Mouse (Mus musculus) megakaryocyte-erythroid progenitor cell, adult 5-6 weeks (primary cell): ENCODE measurements around the gene Nans. TPM values are rescaled to one million over a fixed set of nuclear protein-coding genes. Genes with fewer than 3 reads are reported as not detected.

Experiments used
- ATAC-seq: replicated peaks from 2 replicates; pipeline ENCODE4 v1.8.0; 2016; ENCODE audit warnings: mild to moderate bottlenecking, inconsistent platforms; ENCODE audit not compliant: severe bottlenecking, poor library complexity, low FRiP score, low TSS enrichment
- total RNA-seq, 2 experiments: library from RNA; stranded (forward) in 1 of 2; stranded (reverse) in 1 of 2; fragments of 200-1000, 215-1000 nt in 1 of 2; fragments of >200 nt in 1 of 2; fragmentation: Nextera tagmentation in 1 of 2; gene quantifications; 2 replicates each; pipeline ENCODE4 v1.2.3; 2014 to 2017

Gene Nans
- total RNA-seq, 2 experiments from 2014 or later: 57.8 to 77.3 TPM

DNA sequence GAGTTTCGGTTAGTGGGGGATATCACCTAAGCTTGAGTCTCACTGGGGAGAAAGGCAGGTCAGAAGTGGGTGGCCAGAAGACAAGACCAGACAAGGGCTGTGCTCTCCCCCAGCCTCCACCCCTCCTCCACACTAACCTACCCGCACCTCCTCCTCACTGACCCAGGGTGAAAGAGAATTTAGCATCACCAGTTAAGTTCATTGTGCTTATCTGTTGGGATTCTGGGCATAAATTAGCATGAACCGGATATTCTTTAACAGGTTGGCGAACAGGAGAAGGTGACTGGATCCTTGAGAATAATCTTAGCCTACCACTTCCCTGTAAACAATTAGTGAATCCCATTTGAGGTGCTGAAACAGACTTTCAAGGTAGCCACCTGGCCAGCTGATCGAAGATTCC, 13.9 kb upstream of the Nans start:
- ATAC-seq: no peak

DNA sequence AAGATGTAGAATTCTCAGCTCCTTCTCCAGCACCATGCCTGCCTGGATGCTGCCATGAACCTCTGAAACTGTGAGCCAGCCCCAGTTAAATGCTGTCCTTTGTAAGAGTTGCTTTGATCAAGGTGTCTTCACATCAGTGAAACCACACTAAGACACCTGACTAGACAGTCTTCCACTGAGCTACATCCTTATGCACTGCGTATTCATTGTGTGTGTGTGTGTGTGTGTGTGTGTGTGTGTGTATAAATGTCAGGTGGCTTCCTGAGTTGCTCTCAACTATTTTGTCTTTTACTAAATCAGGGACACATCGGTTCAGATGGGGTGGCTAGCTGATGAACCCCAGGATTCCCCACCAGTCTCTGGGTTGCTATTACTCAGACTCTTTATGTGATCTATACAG, 10.0 kb upstream of the Nans start:
- ATAC-seq: no peak

DNA sequence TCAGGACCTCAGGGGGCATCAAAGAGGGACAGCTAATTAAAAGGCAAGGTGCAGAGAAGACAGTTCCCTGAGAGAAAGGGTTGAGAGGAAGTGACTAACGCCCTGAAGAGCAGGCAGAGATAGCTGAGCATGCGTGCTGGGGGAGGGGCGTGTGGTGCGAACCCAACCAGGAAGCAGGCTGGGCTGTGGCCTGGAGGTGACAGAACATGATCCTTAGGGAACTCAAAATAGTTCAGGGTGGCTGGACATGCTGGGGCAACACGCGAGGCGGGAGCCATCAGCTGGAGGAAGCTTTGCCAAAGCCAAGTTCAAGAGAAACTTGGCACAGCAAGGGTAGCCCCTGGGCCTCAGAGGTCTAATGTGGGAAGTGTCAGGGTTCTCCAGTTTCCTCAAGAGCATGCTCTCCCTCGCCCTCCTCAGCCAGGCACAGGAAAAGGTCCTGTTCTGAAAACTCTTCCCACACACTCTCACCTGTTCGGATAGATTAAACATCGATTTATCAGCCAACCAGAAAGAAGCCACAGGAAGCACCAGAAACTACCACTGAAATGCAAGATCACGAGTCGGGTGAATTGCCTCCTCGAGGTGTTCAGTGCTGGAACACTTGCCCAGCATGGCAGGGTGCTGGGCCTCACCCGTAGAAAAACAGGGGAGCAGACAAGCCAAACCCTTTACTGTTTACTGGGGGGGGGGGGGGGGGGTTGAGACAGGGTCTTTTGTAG, 3.2 kb upstream of the Nans start:
- peak; percentile 68 for ATAC-seq

DNA sequence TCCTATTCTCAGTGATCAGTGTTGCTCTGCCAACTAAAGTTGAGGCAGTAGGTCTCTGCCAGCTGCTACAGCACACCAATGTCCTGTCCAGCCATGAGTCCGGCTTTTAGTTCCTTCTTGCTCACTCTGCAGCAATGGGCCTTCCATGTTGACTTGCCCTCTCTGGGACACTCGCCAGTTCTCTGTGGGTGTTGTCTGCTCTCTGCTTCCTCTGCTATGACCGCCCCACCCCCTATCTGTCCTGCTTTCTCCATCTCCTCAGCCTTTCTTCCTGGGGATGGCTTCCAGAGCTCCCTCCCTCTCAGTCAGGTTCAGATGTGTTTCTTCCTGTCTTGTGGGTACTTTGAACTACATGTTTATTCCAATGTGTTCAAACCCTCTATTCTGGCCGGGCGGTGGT, 1.7 kb upstream of the Nans start:
- no peak for ATAC-seq

DNA sequence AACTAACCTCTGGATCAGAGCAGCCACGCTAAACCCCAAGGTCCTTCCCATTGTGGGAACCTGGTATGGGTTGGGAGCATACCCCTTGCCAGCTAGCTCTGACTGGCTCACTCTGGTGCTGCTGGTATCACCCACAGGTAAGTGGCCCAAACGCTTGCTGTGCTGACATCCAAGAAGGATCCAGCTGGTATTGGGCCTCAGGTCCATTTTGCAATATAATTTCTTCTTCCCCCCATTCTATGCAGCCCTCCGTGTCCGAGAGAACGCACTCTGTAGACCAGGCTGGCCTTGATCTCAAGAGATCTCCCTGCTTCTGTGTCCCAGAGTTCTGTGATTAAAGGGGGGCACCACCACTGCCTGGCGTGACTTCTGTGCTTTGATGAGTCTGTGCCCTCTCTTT, 4.0 kb downstream of the Nans start:
- ATAC-seq: no peak

DNA sequence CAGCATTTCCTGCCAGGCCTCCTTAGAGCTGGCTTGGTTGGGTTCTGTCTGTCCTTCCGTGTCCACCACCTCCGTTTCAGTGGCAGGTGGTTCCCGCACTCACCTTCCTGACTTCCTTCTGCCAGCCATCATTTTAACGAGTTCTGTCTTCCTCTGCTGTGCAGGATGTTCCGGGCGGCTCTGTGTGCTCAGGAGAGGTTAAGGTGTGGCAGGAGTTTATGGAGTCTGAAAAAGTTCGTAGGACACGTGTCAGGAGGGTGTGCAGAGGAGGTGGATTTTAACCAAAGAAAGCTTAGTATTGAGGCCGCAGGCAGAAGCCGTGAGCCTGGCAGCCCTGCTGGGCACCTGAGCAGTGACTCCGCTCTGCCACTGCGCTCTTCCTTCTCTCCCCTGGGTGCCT, 6.5 kb downstream of the Nans start:
- no peak for ATAC-seq

DNA sequence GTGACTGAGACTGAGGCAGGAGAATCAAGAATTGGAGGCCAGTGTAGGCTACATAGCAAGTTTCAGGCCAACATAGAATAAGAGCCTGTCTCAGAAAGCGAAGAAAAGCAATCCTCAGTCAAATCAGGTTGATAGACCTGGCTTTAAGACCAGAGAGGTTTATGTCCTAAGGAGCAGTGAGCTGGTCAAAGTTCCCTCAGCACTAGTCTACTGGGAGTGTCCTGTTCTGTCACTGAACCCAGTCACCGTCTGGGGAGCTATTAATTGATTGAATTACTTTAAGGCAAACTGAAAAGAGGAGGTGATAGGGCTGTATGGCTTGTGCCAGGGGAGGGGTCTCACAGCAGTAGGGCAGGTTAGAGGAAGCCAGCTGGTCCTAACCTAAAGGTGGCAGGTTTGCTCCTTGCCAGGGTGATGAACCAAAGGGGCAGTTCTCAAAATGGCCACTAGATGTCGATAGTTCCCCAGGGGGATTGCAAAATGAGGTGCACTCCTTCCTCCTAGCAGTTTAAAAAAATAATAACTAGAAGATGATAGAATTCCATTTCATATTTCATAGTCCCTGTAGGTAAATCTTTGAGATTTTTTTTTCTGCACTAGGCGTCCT, 8.3 kb downstream of the Nans start:
- peak; percentile 74 for ATAC-seq

DNA sequence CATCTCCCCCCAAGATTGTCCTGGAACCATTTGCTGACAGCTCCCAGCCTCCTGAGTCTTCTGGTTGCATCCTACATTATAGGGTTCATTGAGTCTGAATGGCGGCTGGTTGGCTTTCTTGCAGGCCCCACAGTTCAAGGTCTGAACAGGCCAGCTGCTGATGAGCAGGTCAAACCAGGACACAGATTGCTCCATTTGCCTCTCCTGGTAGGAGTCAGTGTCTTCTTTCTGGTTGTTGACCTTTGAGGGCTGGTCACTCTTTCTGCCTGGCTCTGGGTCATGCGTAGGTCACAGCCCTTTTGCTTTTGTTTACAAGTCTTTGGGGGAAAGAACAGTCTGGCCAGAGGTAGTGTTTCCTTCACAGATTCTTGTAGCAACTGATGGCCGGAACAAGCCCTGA, 9.5 kb downstream of the Nans start:
- ATAC-seq: no peak

DNA sequence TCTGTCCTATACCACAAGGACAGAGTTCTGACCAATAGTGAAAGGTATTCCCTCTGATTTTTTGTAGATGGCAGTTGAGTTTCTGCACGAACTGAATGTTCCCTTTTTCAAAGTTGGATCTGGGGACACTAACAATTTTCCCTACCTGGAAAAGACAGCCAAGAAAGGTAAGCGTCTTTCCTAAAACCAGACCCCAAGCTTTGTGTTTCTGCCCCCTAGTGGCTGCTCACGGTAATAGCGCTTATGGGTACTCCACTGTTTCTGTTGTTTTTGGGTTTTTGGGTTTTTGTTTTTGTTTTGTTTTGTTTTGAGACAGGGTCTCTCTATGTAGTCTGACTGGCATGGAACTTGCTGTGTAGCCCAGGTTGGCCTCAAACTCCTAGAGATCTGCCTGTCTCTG, 9.9 kb downstream of the Nans start:
- ATAC-seq: no peak

DNA sequence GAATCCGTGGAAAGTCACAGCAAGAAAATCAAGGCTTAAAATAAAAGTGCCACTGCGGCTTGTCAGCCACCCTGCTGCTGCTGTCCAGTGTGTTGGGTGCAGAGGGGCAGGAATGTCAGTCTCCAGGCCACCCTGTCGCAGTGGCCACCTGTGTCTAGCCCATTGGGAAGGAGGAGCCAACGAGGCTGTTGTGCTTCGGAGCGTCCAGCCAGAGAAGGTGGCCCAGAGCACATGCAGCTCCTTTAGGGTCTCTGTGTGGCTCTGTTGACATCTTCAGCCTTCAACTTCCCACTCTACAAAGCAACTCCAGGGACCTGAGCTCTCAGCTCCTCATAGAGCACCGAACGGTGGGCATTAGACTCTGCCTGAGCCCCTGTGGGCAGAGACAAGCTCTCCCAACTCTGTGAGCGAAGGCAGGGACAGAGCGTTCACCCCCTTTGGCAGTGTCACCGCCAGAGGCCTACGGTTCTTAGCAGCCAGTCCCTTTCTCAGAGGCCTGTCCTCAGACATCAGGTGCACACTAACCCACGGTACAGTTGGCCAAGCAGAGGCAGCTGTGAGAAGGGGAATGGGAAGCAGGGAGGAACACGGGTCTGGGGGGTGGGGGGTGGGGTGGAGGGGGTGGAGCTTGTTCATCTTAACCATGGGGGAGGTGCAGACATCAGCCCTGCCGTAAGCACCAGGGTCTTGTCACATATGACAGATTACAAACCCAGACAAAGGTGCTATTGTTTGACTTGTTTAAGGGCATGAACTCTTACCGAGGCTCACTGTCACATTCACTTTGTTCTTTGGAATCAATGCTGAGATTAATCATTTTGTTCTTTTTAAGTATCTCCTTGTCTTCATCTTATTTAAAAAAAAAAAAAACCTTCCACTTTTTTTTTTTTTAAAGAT, 13.8 kb downstream of the Nans start:
- no peak for ATAC-seq

DNA sequence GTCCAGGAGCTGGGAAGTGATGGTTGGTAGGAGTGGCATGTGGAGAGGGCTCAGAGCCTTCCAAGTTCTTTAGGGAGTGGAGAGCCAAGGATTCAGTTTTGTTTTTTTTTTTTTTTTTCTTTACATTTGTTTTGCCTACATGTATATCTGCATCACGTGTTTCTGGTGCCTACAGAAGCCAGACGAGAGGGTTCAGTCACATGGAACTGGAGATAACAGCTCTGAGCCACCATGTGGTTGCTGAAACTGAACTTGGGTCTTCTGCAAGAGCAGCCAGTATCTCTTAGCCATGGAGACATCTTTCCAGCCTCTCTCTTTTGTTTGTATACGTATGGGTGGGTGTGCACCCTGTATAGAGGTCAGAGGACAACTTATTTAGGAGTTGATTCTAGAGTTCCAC, 14.8 kb downstream of the Nans start:
- ATAC-seq: peak; percentile 56

DNA sequence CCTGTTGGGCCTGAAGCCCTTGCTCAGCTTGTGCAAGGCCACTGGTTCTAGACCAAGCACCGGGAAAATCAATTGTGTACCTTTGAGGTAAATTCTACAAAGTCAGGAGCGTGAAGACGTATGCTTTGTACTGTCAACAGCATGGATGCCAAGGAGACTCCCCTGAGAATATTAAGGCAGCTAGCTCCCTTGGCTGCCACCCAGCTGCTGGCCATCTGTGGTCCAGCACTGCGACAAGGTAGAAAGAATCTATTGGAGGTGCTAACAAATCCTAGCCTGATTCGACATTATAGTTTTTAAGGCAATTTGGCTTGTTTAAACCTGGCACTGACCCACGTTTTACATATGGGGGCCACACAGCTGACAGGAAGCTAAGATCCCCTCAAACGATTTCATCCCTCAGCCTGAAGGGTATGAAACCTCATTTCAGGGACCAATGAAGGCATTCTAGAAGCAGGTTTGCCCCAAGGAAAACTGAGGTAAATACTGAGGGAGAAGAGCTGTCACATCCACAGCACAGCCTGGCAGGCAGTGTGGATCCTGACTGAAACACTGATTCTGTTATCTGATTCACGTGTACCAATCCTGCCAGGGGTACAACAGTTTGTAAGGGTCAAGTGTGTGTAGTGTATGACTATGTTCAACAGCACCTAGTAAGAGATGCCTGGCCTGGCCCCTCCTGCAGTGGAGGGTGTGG, 16.5 kb downstream of the Nans start:
- ATAC-seq: no peak

DNA sequence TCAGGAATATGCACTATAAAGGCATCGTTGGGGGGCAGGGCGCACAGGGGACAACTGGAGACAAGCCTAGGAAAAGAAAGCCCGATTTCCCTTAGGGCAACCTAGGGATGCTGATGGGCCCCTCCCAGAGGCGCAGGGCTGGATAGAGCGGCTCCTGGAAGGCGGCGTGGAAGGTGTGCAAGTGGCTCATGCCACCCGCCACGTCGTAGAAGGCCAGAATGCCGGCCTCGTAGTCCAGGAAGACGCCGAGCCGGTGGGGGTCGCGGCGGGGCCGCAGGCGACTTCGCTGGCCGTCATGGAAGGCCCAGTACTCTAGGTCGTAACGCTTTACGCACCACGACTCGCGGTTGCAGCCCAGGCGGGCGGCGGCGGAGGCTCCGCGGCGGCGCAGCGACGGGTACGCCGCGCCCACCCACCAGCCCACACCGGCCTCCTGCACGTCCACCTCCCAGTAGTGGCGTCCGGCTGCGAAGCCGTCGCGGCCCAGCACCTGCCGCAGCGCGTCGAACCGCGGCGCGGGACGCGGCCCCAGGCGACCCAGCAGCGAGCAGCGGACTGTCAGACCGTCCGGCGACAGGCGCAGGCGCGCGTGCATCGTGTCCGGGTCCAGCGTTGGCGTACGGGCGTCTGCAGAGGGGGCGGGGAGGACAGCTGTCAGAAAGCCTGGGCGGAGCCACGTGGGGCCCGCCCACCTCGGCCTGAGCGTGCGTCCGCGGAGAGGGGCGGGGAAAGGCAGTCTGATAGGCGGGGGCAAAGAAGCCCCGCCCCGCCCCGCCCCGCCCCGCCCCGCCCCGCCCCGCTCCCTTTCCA, 18.0 kb downstream of the Nans start:
- peak; percentile 92 for ATAC-seq

DNA sequence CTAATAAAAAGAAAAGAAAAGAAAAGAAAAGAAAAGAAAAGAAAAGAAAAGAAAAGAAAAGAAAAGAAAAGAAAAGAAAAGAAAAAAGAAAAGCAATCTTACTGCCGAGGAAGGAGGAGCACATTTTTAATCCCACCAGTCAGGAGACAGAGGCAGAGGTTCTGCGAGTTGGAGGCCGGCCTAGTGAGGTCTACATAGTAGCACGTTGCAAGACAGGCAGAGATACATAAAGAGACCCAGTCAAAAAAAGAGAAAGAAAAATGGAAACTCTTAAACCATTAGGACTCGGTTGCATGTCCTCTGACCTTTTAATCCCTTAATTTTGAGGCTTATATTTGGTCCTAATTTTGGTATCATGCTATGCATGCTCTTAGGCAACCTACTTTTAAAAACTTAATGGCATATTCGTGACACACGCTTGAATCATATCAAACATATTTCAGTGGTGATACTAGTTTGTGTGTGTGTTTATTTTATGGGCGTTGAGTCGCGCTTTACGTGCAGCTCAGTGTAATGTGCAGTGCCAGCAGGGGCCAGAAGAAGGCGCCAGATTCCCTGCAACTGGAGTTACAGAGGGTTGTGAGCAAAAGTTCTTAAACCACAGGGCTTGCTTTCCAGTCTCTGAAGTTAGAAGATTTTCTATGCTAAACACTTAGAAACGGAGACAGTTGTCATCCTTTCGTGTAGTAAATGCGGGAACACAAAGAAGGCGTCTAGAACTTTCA, 18.9 kb downstream of the Nans start:
- ATAC-seq: peak; percentile 72

DNA sequence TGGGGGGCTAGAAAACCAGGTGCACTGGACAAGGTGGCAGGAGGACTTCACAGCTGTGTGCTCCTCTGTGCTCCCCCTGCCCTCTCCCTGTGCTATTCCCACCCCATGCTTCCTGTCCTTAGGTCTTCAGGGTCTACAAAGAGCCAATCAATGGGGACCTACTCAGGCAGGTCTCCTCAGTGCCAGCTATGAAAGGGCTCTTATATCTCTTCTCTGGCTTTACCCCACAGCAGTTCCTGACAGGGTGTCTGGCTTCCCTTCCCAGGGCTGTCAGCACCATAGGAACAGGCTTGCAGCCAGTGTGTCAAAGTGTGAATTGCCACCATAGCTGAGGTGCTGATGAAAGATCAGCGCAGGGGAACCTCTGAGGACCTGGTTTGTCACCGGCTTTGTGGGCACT, 31.4 kb downstream of the Nans start:
- ATAC-seq: no peak

DNA sequence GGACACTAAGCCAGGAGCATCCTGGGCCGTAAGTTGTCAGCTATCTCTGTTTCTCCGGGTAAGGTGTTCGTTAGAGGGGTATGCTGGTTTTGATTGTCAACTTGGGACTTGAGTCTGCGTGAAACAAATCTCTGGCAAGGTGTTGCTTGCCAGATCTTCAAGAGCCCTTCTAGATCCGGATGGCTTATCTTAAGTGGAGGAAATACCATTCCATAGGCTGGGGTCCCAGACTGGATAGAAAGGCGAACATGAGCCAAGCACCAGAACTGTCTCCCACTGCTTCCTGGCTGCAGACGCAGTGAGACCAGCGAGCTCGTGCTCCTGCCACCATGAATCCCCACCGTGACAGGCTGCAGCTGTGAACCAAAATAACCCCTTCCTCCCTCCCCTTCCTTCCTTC, 32.4 kb downstream of the Nans start:
- ATAC-seq: no peak

DNA sequence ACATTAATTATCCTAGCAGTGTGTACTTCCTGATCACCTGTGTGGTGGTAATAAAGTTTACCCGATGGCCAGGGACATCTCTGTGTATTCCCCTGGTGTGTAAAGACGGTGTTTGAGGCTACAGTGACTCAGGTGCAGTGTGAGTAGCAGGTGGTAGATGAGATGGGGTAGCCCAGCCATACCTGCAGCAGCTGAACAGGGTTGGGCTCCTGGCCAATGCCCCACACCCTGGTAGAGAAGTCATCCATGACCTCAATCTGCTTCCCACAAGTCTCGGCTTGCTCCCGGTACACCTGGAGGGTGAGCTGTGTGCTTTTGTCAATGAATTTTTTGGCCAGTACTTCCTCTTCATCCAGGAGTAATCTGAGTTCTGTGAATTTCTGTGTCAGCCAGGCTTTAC, 34.3 kb downstream of the Nans start:
- ATAC-seq: no peak

DNA sequence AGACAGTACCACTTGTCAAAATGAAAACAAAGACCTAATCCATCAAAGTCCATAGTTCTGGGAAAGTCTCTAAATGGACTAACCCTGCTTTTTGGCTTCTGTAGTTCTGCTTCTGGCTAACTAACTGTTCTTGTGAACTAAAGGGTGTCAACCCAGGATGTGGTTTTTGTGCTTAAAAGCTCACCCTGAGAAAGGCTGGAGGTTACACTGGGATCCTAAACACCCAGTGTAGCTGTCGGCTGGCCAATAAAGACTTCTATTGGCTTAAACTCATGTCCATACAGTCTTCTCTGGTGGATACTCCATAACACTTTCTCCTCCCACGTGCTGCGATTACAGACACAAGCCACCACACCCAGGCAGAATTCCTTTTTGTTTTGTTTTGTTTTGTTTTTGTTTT, 37.2 kb downstream of the Nans start:
- no peak for ATAC-seq
